Mouse (Mus musculus) kidney, postnatal 0 days (tissue): ENCODE results near the gene Baz2a. TPM values are rescaled to one million over a fixed set of nuclear protein-coding genes. Genes with fewer than 3 reads are reported as not detected.
"Not testable (repeated sequence)": the region's sequence is repeated elsewhere in the genome, so short reads cannot be mapped to it uniquely, and the experiment has no call there.

Experiments
- ATAC-seq: fragments of 200-750 bp; cut with Nextera tagmentation; replicated peaks from 2 replicates; pipeline ENCODE4 v1.8.0; 2017; ENCODE audit warnings: low read depth, moderate number of reproducible peaks, moderate TSS enrichment, moderate library complexity; ENCODE audit not compliant: low FRiP score
- DNase-seq: peaks from one replicate; pipeline ENCODE4 v3.0.0-alpha.2; 2016; ENCODE audit warnings: low spot score
- H3K27ac ChIP-seq: fragments of 300-500 bp; sonication (generic); 2 replicates; pipeline ENCODE4 v1.5.1; 2014; ENCODE audit warnings: mild to moderate bottlenecking
- H3K27me3 ChIP-seq: fragments of 300-500 bp; sonication (generic); 2 replicates; pipeline ENCODE4 v1.6.1; 2014; ENCODE audit warnings: low read length, mixed read lengths; ENCODE audit not compliant: insufficient read depth
- H3K36me3 ChIP-seq: fragments of 300-500 bp; sonication (generic); 2 replicates; pipeline ENCODE4 v1.6.1; 2014; ENCODE audit warnings: low read length, mixed read lengths; ENCODE audit not compliant: insufficient read depth
- H3K4me1 ChIP-seq: fragments of 300-500 bp; sonication (generic); replicated peaks from 2 replicates; pipeline ENCODE4 v1.6.1; 2014; ENCODE audit warnings: antibody characterized with exemption, low read length, mixed read lengths; ENCODE audit not compliant: insufficient read depth
- H3K4me2 ChIP-seq: fragments of 300-500 bp; sonication (generic); 2 replicates; pipeline ENCODE4 v1.6.1; 2014; ENCODE audit warnings: mild to moderate bottlenecking, low read length, moderate library complexity, mixed read lengths
- H3K4me3 ChIP-seq: fragments of 300-500 bp; sonication (generic); replicated peaks from 2 replicates; pipeline ENCODE4 v1.5.1; 2014; ENCODE audit warnings: low read depth, low read length
- H3K9ac ChIP-seq: fragments of 300-500 bp; sonication (generic); 2 replicates; pipeline ENCODE4 v1.6.1; 2014; ENCODE audit warnings: low read depth, low read length
- H3K9me3 ChIP-seq: fragments of 300-500 bp; sonication (generic); replicated peaks from 2 replicates; pipeline ENCODE4 v1.6.1; 2016; ENCODE audit warnings: low read length, inconsistent platforms, mixed read lengths
- CTCF ChIP-seq: IDR thresholded peaks from 2 replicates; pipeline ENCODE4 v1.5.1; 2016; ENCODE audit warnings: antibody characterized with exemption, low read depth, mild to moderate bottlenecking, moderate library complexity
- WGBS: fragments of 180-500 bp; shearing (Covaris S2); extraction: QIAGEN DNeasy Blood & Tissue Kit; methylation state at CpG from one replicate; pipeline ENCODE4 v1.1.7; 2014; 5-methylcytosine and 5-hydroxymethylcytosine counted together
- polyA plus RNA-seq: library from polyadenylated mRNA; unstranded; fragments of >200 nt; fragmentation: Nextera tagmentation; extraction: Ambion mirVana; gene quantifications from 2 replicates; pipeline ENCODE4 v1.2.1, GENCODE M21; 2015

The Baz2a gene
- polyA plus RNA-seq, 1 experiment from 2014 or later: 9.8 TPM

DNA sequence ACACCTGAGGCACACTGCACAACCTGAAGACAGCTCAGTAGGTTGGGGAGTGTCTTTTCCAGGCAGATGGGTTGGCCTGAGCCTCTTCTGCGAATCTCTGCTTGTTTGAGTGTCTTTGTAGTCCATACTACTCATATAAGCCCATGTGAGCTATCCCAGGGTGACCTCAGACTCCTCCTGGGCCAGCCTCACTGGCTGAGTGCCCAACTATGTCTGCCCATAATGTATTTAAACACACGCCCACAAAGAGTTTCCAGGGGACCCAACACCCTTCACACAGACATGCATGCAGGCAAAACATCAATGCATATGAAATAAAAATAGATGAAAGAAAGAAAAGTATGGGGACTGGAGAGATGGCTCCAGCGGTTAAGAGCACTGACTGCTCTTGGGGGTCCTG is 62.6 kb downstream of the Baz2a start:
- no peak overlapping the region for H3K4me2 ChIP-seq
- no peak overlapping the region for H3K27ac ChIP-seq
- H3K4me1 ChIP-seq: peaks cover 5% of the 10 kb centered on the region; the same call in 1 of the 2 replicates
- H3K27me3 ChIP-seq: no peaks in the 10 kb centered on the region
- DNase-seq (no peak), ATAC-seq (no peak)
- no peaks in the 10 kb centered on the region for H3K9me3 ChIP-seq
- H3K4me3 ChIP-seq: no peak overlapping the region
- WGBS: 65% methylated on average over 3 of the region's 3 CpGs
- no peaks in the 10 kb centered on the region for H3K36me3 ChIP-seq
- H3K9ac ChIP-seq: no peak overlapping the region
- no peak for TF ChIP-seq CTCF

- H3K9me3 ChIP-seq, H3K4me2 ChIP-seq, H3K9ac ChIP-seq, H3K36me3 ChIP-seq, H3K27ac ChIP-seq, ATAC-seq, DNase-seq, H3K4me1 ChIP-seq, H3K27me3 ChIP-seq, H3K4me3 ChIP-seq: not testable (repeated sequence)
- WGBS: 71% methylated on average over 2 of the region's 3 CpGs
These were observed 74.3 kb downstream of the Baz2a start for GRCm38 (mm10) chr10:128165726-128166125.

- H3K9me3 ChIP-seq: no peaks in the 10 kb centered on the region
- DNase-seq (peak; percentile 78), ATAC-seq (no peak; the same call in 1 of the 2 replicates)
- H3K27ac ChIP-seq: peak overlapping the region; percentile 73
- no peak overlapping the region for H3K4me2 ChIP-seq
- H3K36me3 ChIP-seq: no peaks in the 10 kb centered on the region
- H3K4me1 ChIP-seq: peaks cover 7% of the 10 kb centered on the region; the same call in 1 of the 2 replicates
- no peak overlapping the region for H3K9ac ChIP-seq
- no peak overlapping the region for H3K4me3 ChIP-seq
- TF ChIP-seq CTCF: no peak
- no peaks in the 10 kb centered on the region for H3K27me3 ChIP-seq
- 25% methylated on average over 6 of the region's 6 CpGs for WGBS
These were observed 75.7 kb downstream of the Baz2a start for GRCm38 (mm10) chr10:128167091-128167490.

- DNase-seq, H3K36me3 ChIP-seq, H3K4me3 ChIP-seq, H3K27me3 ChIP-seq, H3K4me2 ChIP-seq, ATAC-seq, H3K9me3 ChIP-seq, H3K27ac ChIP-seq, H3K9ac ChIP-seq: not testable (repeated sequence)
- H3K4me1 ChIP-seq: peaks cover 22% of the 10 kb centered on the region
- WGBS: 95% methylated on average over 10 of the region's 10 CpGs
These were observed 80.0 kb downstream of the Baz2a start for GRCm38 (mm10) chr10:128171348-128171747.

GRCm38 (mm10) chr10:128175302-128175701 is 83.9 kb downstream of the Baz2a start:
- peak overlapping the region; percentile 95 for H3K27ac ChIP-seq
- 5% methylated on average over 3 of the region's 3 CpGs for WGBS
- peak overlapping the region; percentile 76 for H3K9ac ChIP-seq
- H3K4me1 ChIP-seq: peaks cover 18% of the 10 kb centered on the region
- ATAC-seq: no peak
- H3K9me3 ChIP-seq: no peaks in the 10 kb centered on the region
- H3K4me2 ChIP-seq: peak overlapping the region; percentile 79
- no peaks in the 10 kb centered on the region for H3K36me3 ChIP-seq
- no peak for TF ChIP-seq CTCF
- no peaks in the 10 kb centered on the region for H3K27me3 ChIP-seq
- peak overlapping the region; percentile 61 for H3K4me3 ChIP-seq
- DNase-seq: no peak

- peak overlapping the region; percentile 76 for H3K9ac ChIP-seq
- peak; percentile 81 for ATAC-seq
- peak overlapping the region; percentile 61 for H3K4me3 ChIP-seq
- peak overlapping the region; percentile 95 for H3K27ac ChIP-seq
- TF ChIP-seq CTCF: no peak; the same call in 1 of the 2 replicates
- peak overlapping the region; percentile 79 for H3K4me2 ChIP-seq
- peak; percentile 95 for DNase-seq
- peaks cover 18% of the 10 kb centered on the region for H3K4me1 ChIP-seq
- under 1% methylated on average over 17 of the region's 17 CpGs for WGBS
- no peaks in the 10 kb centered on the region for H3K27me3 ChIP-seq
- H3K9me3 ChIP-seq: no peaks in the 10 kb centered on the region
- H3K36me3 ChIP-seq: no peaks in the 10 kb centered on the region
These were observed 84.8 kb downstream of the Baz2a start for GRCm38 (mm10) chr10:128175996-128176755.
